Mouse (Mus musculus) kidney, embryonic 14.5 days (tissue): ENCODE measurements around the gene Alg1. TPM values are rescaled to one million over a fixed set of nuclear protein-coding genes. Genes with fewer than 3 reads are reported as not detected.
"Not testable (repeated sequence)": the region's sequence is repeated elsewhere in the genome, so short reads cannot be mapped to it uniquely, and the experiment has no call there.

Experiments used
- ATAC-seq: fragments of 200-750 bp; cut with Nextera tagmentation; 2 replicates; pipeline ENCODE4 v1.8.0; 2017; ENCODE audit warnings: moderate number of reproducible peaks, mild to moderate bottlenecking, moderate TSS enrichment, moderate library complexity; ENCODE audit not compliant: low FRiP score, low TSS enrichment
- H3K27ac ChIP-seq: fragments of 300-500 bp; sonication (generic); 2 replicates; pipeline ENCODE4 v1.5.1; 2014; ENCODE audit warnings: low read depth, mild to moderate bottlenecking, low read length, moderate library complexity, mixed read lengths
- H3K27me3 ChIP-seq: fragments of 300-500 bp; sonication (generic); 2 replicates; pipeline ENCODE4 v1.6.1; 2014; ENCODE audit warnings: mild to moderate bottlenecking, low read length; ENCODE audit not compliant: control insufficient read depth, insufficient read depth
- H3K36me3 ChIP-seq: fragments of 300-500 bp; sonication (generic); 2 replicates; pipeline ENCODE4 v1.6.1; 2014; ENCODE audit warnings: low read length, mixed read lengths; ENCODE audit not compliant: control insufficient read depth, insufficient read depth
- H3K4me1 ChIP-seq: fragments of 300-500 bp; sonication (generic); 2 replicates; pipeline ENCODE4 v1.6.1; 2014; ENCODE audit warnings: low read length, mixed read lengths; ENCODE audit not compliant: control insufficient read depth, insufficient read depth
- H3K4me2 ChIP-seq: fragments of 300-500 bp; sonication (generic); replicated peaks from 2 replicates; pipeline ENCODE4 v1.6.1; 2014; ENCODE audit warnings: low read depth, mild to moderate bottlenecking, low read length
- H3K4me3 ChIP-seq: fragments of 300-500 bp; sonication (generic); 2 replicates; pipeline ENCODE4 v1.5.1; 2014; ENCODE audit warnings: mild to moderate bottlenecking, low read length
- H3K9ac ChIP-seq: fragments of 300-500 bp; sonication (generic); 2 replicates; pipeline ENCODE4 v1.6.1; 2014; ENCODE audit warnings: low read depth, mild to moderate bottlenecking, low read length, moderate library complexity
- H3K9me3 ChIP-seq: fragments of 300-500 bp; sonication (generic); 2 replicates; pipeline ENCODE4 v1.6.1; 2016; ENCODE audit warnings: low read length; ENCODE audit not compliant: control insufficient read depth
- WGBS: fragments of 180-500 bp; shearing (Covaris S2); extraction: QIAGEN DNeasy Blood & Tissue Kit; methylation state at CpG from one replicate; pipeline ENCODE4 v1.1.7; 2014; 5-methylcytosine and 5-hydroxymethylcytosine counted together
- polyA plus RNA-seq: library from polyadenylated mRNA; unstranded; fragments of >200 nt; fragmentation: Nextera tagmentation; extraction: Ambion mirVana; gene quantifications from 2 replicates; pipeline ENCODE4 v1.2.1, GENCODE M21; 2014

Gene Alg1
- polyA plus RNA-seq, 1 experiment from 2014 or later, result 27.7 TPM

DNA sequence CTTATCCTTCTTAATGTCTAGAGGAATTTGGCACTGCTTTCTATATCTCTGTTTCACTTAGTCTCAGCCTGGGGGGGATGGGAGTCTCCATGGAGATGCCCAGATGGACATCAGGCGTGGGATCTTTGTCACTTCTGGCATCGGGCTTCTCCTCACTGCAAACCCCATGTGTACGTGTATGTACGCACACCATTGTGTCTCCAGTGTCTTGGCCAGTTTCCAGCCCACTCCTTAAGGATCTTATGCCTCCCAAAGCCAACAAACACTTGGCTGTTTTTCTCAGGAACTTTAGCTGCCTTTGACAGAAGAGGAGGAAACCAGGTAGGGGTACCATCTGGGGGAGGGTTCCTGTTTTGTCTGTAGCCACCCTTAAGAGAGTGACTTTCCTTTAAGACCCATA, 12.0 kb upstream of the Alg1 start:
- Histone ChIP-seq H3K4me2 (no peak overlapping the region), H3K27me3 (no peaks in the 10 kb centered on the region), H3K4me3 (no peak overlapping the region), H3K9me3 (no peaks in the 10 kb centered on the region), H3K36me3 (no peaks in the 10 kb centered on the region), H3K4me1 (no peaks in the 10 kb centered on the region), H3K9ac (no peak overlapping the region), H3K27ac (no peak overlapping the region)
- no peak for ATAC-seq
- WGBS, result 58% methylated on average over 4 of the region's 4 CpGs

DNA sequence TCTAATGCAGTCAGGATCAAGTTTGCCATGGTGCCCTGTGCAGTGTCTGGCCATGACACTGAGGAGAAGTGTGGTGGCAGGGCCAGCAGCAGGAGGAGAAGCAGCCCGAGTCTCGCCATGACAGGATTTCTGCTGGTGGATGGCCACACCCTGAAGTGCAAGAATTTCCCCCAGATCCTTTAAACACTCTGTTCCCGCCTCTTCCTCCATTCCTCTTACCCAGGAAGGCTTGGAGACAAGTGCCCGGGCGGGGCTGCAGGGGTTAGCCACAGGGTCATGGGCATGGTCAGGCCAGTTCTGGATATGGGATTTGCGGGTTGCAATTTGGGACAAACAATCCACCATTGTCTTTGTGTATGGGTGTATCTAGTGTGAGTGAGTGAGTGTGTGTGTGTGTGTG, 11.3 kb upstream of the Alg1 start, which contains the start of gene AU021092:
Gene AU021092, minus strand, starts transcription at position 160 of the 400 bp plus-strand sequence.
- Histone ChIP-seq H3K36me3 (no peaks in the 10 kb centered on the region), H3K4me1 (no peaks in the 10 kb centered on the region), H3K27ac (no peak within 1 kb of the TSS), H3K9me3 (no peaks in the 10 kb centered on the region), H3K4me3 (no peak within 1 kb of the TSS), H3K9ac (no peak within 1 kb of the TSS), H3K27me3 (no peaks in the 10 kb centered on the region), H3K4me2 (no peak within 1 kb of the TSS)
- WGBS, result 62% methylated on average over 6 of the region's 6 CpGs
- ATAC-seq, result peak; percentile 39; the same call in 1 of the 2 replicates

DNA sequence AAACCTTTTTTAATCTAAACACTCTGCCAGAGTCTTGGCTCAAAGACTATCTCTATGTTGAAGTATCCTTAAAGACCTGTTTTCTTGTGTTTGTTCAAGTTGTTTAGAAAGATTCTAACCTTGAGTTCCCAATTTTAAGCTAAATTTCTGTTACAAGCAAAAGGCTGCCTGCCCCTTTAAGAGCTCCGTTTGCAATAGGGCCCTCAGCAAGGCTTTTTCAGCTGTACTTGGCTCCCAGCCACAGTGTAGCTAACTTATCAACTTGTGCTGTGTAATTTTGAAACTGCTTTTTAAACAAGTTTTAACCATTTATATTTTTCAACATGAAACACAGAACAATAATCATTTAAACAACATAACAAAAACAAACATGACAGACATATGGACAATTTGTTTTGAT, 6.9 kb upstream of the Alg1 start:
- H3K27ac ChIP-seq, H3K4me3 ChIP-seq, H3K4me2 ChIP-seq, H3K9me3 ChIP-seq, ATAC-seq, H3K27me3 ChIP-seq, H3K36me3 ChIP-seq, H3K9ac ChIP-seq, H3K4me1 ChIP-seq: not testable (repeated sequence)
- 3% methylated on average over 1 of the region's 1 CpGs for WGBS

DNA sequence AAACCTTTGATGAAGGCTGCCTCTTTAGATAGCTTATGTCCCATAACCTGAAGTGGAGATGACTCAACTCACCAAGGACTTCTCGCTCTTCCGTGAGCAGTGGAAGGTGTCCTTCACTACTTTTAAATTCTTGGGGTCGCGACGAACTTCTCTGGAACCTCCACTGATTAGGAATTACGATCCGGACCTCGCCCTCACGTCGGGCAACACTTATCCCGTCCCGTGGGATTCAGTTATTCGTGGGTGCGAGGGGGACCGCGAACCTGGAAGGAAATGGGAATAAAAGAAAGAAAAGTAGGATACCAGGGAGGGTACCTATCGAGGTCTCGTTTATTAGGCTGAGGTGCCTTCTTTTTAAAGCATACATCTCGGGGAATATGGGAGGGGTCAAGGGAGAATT, 5.9 kb upstream of the Alg1 start:
- H3K9me3 ChIP-seq, H3K4me3 ChIP-seq, H3K9ac ChIP-seq, H3K27ac ChIP-seq, H3K36me3 ChIP-seq, ATAC-seq, H3K4me2 ChIP-seq, H3K4me1 ChIP-seq, H3K27me3 ChIP-seq: not testable (repeated sequence)
- WGBS, result 74% methylated on average over 19 of the region's 19 CpGs

DNA sequence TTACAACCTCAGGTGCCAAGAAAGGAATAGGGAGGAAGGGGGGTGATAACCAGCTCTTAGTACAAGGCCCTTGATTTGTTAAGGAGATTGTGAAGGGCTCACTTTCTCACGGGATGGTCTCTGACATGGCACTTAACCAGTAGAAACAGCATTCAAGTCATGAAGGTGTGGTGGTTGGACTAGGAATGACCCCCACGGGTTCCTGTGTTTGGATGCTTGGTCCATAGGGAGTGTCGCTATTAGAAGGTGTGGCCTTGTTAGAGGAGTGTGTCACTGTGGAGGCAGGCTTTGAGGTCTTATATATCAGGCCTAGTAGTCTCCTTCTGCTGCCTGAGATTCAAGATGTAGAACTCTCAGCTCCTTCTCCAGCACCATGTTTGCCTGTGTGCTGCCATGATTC, 5.3 kb upstream of the Alg1 start:
- not testable (repeated sequence) for H3K36me3 ChIP-seq, H3K27me3 ChIP-seq, H3K4me3 ChIP-seq, H3K4me2 ChIP-seq, H3K4me1 ChIP-seq, H3K27ac ChIP-seq, H3K9me3 ChIP-seq, H3K9ac ChIP-seq, ATAC-seq
- WGBS, result 51% methylated on average over 3 of the region's 3 CpGs

DNA sequence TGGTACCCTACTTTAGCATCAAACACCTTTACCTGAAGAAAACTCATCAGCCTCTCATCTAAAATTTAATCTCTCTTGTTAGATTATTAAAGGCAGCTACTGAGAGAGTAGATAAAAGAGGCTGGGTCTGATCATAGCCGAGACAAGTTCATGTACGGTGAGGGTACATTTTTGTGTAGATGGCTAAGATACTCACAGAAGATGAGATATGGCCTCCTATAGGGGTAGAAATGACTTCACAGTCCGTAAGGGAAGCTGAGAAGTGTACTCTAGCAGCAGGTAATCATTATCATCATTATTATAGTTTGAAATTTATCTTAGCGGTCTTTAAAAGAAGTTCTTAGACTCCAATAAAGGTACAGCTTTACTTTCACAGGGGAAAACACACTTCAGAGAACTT, 439 bp upstream of the Alg1 start:
- 72% methylated on average over 4 of the region's 4 CpGs for WGBS
- H3K4me1 ChIP-seq, result no peaks in the 10 kb centered on the region
- no peaks in the 10 kb centered on the region for H3K9me3 ChIP-seq
- ATAC-seq, result peak; percentile 51; the same call in 1 of the 2 replicates
- 0 out of 2 replicates have a peak, but pooled peaks cover 3% of the 10 kb centered on the region for H3K36me3 ChIP-seq
- H3K27me3 ChIP-seq, result no peaks in the 10 kb centered on the region
- H3K27ac ChIP-seq, result no peak overlapping the region; the same call in 1 of the 2 replicates
- no peak overlapping the region for H3K9ac ChIP-seq
- H3K4me2 ChIP-seq, result peak overlapping the region; percentile 5
- peak overlapping the region; percentile 79 for H3K4me3 ChIP-seq

DNA sequence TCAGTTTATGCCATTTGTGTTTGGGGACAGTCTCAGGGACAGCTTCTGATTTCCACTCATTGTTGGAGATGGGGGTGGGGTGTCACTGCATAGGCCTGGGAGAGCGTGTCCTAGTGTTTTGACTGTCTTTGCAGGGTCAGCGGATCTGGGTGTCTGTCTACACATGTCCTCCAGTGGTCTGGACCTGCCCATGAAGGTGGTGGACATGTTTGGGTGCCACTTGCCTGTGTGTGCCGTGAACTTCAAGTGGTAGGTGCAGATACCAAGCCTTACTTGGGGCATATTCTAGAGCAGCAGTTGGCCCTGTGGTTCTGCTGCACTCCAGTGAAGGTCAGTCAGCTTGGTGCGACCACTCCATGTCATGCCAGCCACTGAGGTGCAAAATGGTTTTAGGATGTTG, 8.9 kb downstream of the Alg1 start:
- Histone ChIP-seq H3K4me3 (no peak overlapping the region), H3K9ac (no peak overlapping the region), H3K27ac (no peak overlapping the region), H3K27me3 (no peaks in the 10 kb centered on the region), H3K9me3 (no peaks in the 10 kb centered on the region), H3K36me3 (peaks cover 58% of the 10 kb centered on the region), H3K4me2 (no peak overlapping the region), H3K4me1 (no peaks in the 10 kb centered on the region)
- WGBS, result 84% methylated on average over 4 of the region's 4 CpGs
- ATAC-seq, result no peak

DNA sequence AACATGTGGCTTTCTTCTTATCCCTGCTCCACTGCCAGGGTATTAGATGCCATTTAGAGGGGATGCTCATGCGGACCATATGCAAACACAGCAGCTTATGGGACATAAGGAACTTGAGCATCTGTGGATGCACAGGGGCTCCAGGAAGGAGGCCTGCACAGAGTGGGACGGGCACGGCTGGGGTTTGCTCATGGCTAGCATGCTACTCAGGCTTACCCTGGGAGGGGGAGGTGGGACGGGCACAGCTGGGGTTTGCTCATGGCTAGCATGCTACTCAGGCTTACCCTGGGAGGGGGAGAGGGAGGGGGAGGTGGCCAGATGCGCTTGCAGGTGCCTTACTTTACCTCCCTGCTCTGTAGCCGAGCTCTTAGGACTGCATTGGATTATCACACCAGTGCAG, 9.5 kb downstream of the Alg1 start:
- Histone ChIP-seq H3K27ac (no peak overlapping the region), H3K4me3 (no peak overlapping the region), H3K27me3 (no peaks in the 10 kb centered on the region), H3K9ac (no peak overlapping the region), H3K4me2 (no peak overlapping the region), H3K9me3 (no peaks in the 10 kb centered on the region), H3K4me1 (no peaks in the 10 kb centered on the region), H3K36me3 (peaks cover 58% of the 10 kb centered on the region)
- no peak for ATAC-seq
- WGBS, result 97% methylated on average over 6 of the region's 6 CpGs

DNA sequence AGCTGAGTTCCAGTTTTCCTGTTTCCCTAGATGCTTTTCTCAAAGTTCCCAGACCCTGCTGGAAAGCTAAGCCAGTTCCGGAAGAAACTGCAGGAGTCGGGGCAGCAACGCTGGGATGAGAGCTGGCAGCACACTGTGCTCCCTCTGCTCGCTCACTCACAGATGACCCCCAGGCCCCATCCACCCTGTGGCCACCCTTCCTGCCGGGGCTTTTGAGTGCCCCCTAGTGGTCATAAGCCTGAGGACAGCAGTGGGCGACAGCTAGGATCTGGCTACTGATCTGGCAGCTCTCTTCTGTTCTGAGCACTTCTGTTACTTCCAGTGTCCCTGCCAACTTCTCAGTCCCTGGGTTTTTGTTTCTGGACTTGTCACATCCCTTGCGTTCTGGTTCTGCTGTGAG, 11.0 kb downstream of the Alg1 start:
- Histone ChIP-seq H3K9me3 (no peaks in the 10 kb centered on the region), H3K4me3 (no peak overlapping the region), H3K9ac (no peak overlapping the region), H3K27ac (no peak overlapping the region), H3K27me3 (no peaks in the 10 kb centered on the region), H3K4me1 (no peaks in the 10 kb centered on the region), H3K36me3 (peaks cover 64% of the 10 kb centered on the region), H3K4me2 (no peak overlapping the region)
- 39% methylated on average over 7 of the region's 7 CpGs for WGBS
- 0 out of 2 replicates have a peak, but pooled peaks have one; percentile 70 for ATAC-seq
